Mouse (Mus musculus): Measurements from ENCODE around the gene Fosb. TPM values are rescaled to one million over a fixed set of nuclear protein-coding genes. Genes with fewer than 3 reads are reported as not detected.

The Fosb gene
- total RNA-seq, 2 experiments from 2014 or later, result 0.22 to 0.59 TPM

- Histone ChIP-seq H3K27ac (peak overlapping the region; percentile 89), H3K4me3 (peak overlapping the region; percentile 72)
- intact Hi-C loops (cut with DNase I), result no loop called here
- no peak for TF ChIP-seq CTCF (IDR thresholded peaks at IDR 0.05)
- peak; percentile 95 for DNase-seq
These were observed 16.5 kb upstream of the Fosb start for GRCm38 (mm10) chr7:19326359-19326758.

GRCm38 (mm10) chr7:19325262-19326199 is 15.7 kb upstream of the Fosb start:
- no peak for TF ChIP-seq CTCF (IDR thresholded peaks at IDR 0.05)
- Histone ChIP-seq H3K27ac (peak overlapping the region; percentile 89), H3K4me3 (peak overlapping the region; percentile 72)
- no peak for DNase-seq
- intact Hi-C loops (cut with DNase I), result no loop called here

DNA sequence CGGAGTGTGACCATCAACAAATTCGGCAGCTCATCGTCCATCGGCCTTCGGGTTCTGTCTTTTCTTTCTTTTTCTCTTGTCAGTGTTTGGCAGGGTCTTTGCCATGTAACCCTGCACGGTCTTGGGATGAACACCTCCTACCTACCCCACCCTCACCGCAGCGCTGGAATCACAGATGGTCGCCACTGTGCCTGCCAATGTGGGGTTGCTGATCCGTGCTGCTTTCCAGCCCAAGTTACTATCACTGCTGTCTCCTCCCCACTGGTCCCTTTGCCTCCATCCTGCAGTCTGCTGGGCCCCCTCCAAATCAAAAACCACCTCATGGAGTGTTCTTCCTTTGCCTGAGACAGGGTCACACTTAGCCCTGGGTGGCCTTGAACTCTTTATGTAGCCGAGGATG is 14.4 kb upstream of the Fosb start:
- Histone ChIP-seq H3K27ac (no peak overlapping the region), H3K4me3 (no peak overlapping the region)
- intact Hi-C loops (cut with DNase I), result no loop called here
- no peak for TF ChIP-seq CTCF (IDR thresholded peaks at IDR 0.05)
- no peak for DNase-seq

DNA sequence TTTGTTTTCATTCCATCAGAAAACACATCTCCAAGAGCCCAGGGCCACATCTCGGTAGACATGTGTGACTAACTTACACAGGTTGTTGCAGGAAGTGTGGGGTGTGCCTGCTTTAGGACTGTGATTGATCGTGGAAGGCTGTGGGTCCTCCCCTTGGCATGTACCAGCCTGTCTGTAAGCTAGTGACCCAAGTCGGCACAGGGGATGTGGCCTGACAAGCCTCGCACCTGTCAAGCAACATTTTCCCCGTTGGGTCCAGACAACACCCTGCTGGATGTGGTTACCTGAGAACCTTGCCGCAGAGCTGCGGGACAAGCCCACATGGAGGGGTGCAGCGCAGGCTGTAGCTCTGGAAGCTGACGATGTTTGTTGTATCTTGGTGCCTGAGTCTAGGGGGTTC is 12.6 kb upstream of the Fosb start:
- intact Hi-C loops (cut with DNase I), result no loop called here
- TF ChIP-seq CTCF (IDR thresholded peaks at IDR 0.05), result no peak

GRCm38 (mm10) chr7:19321464-19321863 is 11.6 kb upstream of the Fosb start:
- Histone ChIP-seq H3K4me3 (no peak overlapping the region), H3K27ac (no peak overlapping the region)
- intact Hi-C loops (cut with DNase I), result no loop called here
- no peak for DNase-seq
- no peak for TF ChIP-seq CTCF (IDR thresholded peaks at IDR 0.05)

More for the DNA sequence above, 12.6 kb upstream of the Fosb start:
- Histone ChIP-seq H3K27ac (no peak overlapping the region), H3K4me3 (no peak overlapping the region)
- DNase-seq, result no peak

DNA sequence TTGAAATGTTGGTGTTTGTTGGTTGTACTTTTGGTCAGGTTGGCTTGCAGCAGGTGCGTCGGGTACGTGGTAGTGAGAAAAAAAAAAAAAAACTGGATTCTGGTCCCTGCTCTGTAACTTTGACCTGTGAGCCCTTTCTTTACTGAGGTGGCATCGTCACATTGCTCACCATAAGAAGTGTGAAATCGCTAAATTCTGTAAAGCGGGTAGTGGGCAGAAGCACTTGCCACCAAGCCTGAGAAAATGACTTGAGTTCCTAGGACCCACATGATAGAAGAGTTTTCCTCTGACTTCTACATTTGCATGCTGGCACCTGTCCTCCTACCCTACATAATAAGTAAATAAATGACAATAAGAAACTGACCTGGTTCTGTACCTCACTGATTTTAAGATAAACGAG is 10.8 kb upstream of the Fosb start:
- peak overlapping the region; percentile 84 for H3K27ac ChIP-seq
- H3K4me3 ChIP-seq, result peak overlapping the region; percentile 73
- intact Hi-C loops (cut with DNase I), result no loop called here
- DNase-seq, result no peak
- no peak for TF ChIP-seq CTCF (IDR thresholded peaks at IDR 0.05)

GRCm38 (mm10) chr7:19319906-19320305 is 10.1 kb upstream of the Fosb start:
- Histone ChIP-seq H3K4me3 (peak overlapping the region; percentile 73), H3K27ac (peak overlapping the region; percentile 85)
- TF ChIP-seq CTCF (IDR thresholded peaks at IDR 0.05), result no peak
- peak; percentile 99 for DNase-seq
- intact Hi-C loops (cut with DNase I), result no loop called here

GRCm38 (mm10) chr7:19319458-19319857 is 9.6 kb upstream of the Fosb start:
- TF ChIP-seq CTCF (IDR thresholded peaks at IDR 0.05), result no peak
- no peak for DNase-seq
- intact Hi-C loops (cut with DNase I), result no loop called here
- Histone ChIP-seq H3K4me3 (peak overlapping the region; percentile 73), H3K27ac (peak overlapping the region; percentile 85)

- Histone ChIP-seq H3K27ac (no peak overlapping the region), H3K4me3 (no peak overlapping the region)
- intact Hi-C loops (cut with DNase I), result no loop called here
- DNase-seq, result no peak
- TF ChIP-seq CTCF (IDR thresholded peaks at IDR 0.05), result no peak
These were observed 8.8 kb upstream of the Fosb start for GRCm38 (mm10) chr7:19318676-19319075.

GRCm38 (mm10) chr7:19318201-19318600 is 8.3 kb upstream of the Fosb start:
- no peak for TF ChIP-seq CTCF (IDR thresholded peaks at IDR 0.05)
- Histone ChIP-seq H3K27ac (no peak overlapping the region), H3K4me3 (no peak overlapping the region)
- intact Hi-C loops (cut with DNase I), result no loop called here
- DNase-seq, result no peak

DNA sequence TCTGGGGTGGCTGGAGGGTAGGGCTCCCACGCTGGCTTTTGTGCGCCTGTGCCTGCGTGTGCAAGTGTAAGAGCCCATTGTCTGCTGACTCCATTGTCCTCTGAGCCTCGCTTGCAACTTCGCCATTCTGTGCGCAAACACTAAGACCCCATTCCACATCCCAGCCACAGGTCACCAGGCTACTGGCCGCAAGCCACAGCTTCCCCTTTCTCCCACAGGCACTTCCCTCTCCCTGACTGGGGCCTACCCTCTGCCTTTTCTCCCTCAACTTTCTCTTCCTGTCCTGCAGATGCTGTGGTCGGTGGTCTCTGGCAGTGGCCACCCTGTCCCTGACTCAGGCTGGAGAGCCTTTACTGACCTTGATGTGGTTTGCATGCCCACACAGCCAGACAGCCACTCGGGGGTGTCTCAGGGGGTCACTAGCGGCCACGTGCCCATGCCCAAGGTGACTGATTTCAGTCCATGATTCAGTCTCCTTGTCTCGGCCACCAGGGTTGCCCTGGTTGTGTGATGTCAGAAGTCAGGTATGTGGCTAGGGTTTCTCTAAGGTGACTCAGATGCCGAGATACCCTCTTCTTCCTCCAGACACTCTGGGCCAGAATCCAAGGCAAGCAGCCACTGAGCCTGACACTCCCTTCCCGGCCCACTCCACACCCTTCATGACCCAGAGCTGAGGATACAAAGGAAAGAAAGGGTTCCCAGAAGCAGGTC is 6.8 kb upstream of the Fosb start:
- H3K27ac ChIP-seq, result peak overlapping the region; percentile 57
- H3K4me3 ChIP-seq, result no peak overlapping the region
- intact Hi-C loops (cut with DNase I), result no loop called here
- peak; percentile 55 for DNase-seq
- TF ChIP-seq CTCF (IDR thresholded peaks at IDR 0.05), result no peak

GRCm38 (mm10) chr7:19314033-19314432 is 4.2 kb upstream of the Fosb start:
- DNase-seq, result no peak
- Histone ChIP-seq H3K4me3 (no peak overlapping the region), H3K27ac (no peak overlapping the region)
- intact Hi-C loops (cut with DNase I), result no loop called here
- no peak for TF ChIP-seq CTCF (IDR thresholded peaks at IDR 0.05)

DNA sequence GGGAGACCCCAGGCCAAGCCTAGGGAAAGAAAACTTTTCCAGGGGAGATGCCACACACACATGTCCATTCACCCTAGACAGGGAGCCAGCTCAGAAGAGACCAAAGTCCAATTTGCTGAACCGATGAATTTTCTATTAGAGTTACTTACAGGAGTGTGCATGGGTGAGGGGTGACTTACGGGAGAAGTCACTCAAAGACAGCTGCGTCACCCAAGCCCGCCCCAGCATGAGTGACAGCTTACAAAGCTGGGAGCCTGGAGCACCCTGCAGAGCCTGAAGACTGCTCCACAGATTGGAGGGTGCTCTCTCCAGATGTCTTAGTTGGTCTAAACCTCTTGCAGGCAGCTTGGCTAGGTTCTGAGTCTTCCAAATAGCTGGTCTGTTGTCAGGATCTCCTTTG is 2.1 kb upstream of the Fosb start:
- Histone ChIP-seq H3K27ac (no peak overlapping the region), H3K4me3 (no peak overlapping the region)
- intact Hi-C loops (cut with DNase I), result no loop called here
- no peak for TF ChIP-seq CTCF (IDR thresholded peaks at IDR 0.05)
- DNase-seq, result no peak

Data from gastrocnemius, adult 2 months (tissue).